Mouse (Mus musculus): ENCODE measurements around the gene Usmg5. TPM values are rescaled to one million over a fixed set of nuclear protein-coding genes. Genes with fewer than 3 reads are reported as not detected.

Gene Usmg5
- total RNA-seq, 2 experiments from 2014 or later: 713 to 825 TPM

GRCm38 (mm10) chr19:47118634-47119033 lies 28.2 kb upstream of the Usmg5 start:
- TF ChIP-seq CTCF (conservative IDR thresholded peaks at IDR 0.05): no peak
- peak in 1 of 2 experiments; percentile 46 for DNase-seq (ENCODE audit: low spot score in 2 of 2)
- peak overlapping the region; percentile 89 for H3K27ac ChIP-seq

GRCm38 (mm10) chr19:47104641-47105271 lies 14.3 kb upstream of the Usmg5 start:
- no peak overlapping the region for H3K27ac ChIP-seq
- TF ChIP-seq CTCF (conservative IDR thresholded peaks at IDR 0.05): no peak
- H3K4me3 ChIP-seq: no peak overlapping the region
- no peak for DNase-seq (ENCODE audit: low spot score in 2 of 2)

More at GRCm38 (mm10) chr19:47118634-47119033, 28.2 kb upstream of the Usmg5 start:
- no peak overlapping the region for H3K4me3 ChIP-seq

- no peak for DNase-seq (ENCODE audit: low spot score in 2 of 2)
- no peak overlapping the region for H3K4me3 ChIP-seq
- TF ChIP-seq CTCF (conservative IDR thresholded peaks at IDR 0.05): no peak
- H3K27ac ChIP-seq: no peak overlapping the region
Measured at GRCm38 (mm10) chr19:47101080-47101479, 10.6 kb upstream of the Usmg5 start.

GRCm38 (mm10) chr19:47089718-47090525 lies 525 bp downstream of the Usmg5 start:
- Histone ChIP-seq H3K27ac (peak overlapping the region; percentile 98), H3K4me3 (peak overlapping the region; percentile 76)
- no peak for TF ChIP-seq CTCF (conservative IDR thresholded peaks at IDR 0.05)
- DNase-seq (ENCODE audit: low spot score in 2 of 2): peak in 1 of 2 experiments; percentile 29

- peak overlapping the region; percentile 76 for H3K4me3 ChIP-seq
- no peak for TF ChIP-seq CTCF (conservative IDR thresholded peaks at IDR 0.05)
- peak overlapping the region; percentile 23; the same call in 1 of the 2 replicates for H3K27ac ChIP-seq
- DNase-seq (ENCODE audit: low spot score in 2 of 2): no peak
Measured at GRCm38 (mm10) chr19:47088226-47088625, 2.2 kb downstream of the Usmg5 start.

GRCm38 (mm10) chr19:47067924-47068611 lies 22.4 kb downstream of the Usmg5 start:
- peak; percentile 61 for TF ChIP-seq CTCF (conservative IDR thresholded peaks at IDR 0.05)
- peak overlapping the region; percentile 91 for H3K27ac ChIP-seq
- DNase-seq (ENCODE audit: low spot score in 2 of 2): peak; percentile 81 to 85
- H3K4me3 ChIP-seq: peak overlapping the region; percentile 97

GRCm38 (mm10) chr19:47067096-47067882 lies 23.2 kb downstream of the Usmg5 start, which contains the start of gene Taf5:
Taf5 (plus strand) TSS chr19:47067746.
- Histone ChIP-seq H3K4me3 (peak within 1 kb of the TSS; percentile 97), H3K27ac (peak within 1 kb of the TSS; percentile 91)
- TF ChIP-seq CTCF (conservative IDR thresholded peaks at IDR 0.05): no peak
- DNase-seq (ENCODE audit: low spot score in 2 of 2): peak; percentile 97

- peak; percentile 62 for TF ChIP-seq CTCF (conservative IDR thresholded peaks at IDR 0.05)
- no peak overlapping the region for H3K27ac ChIP-seq
- H3K4me3 ChIP-seq: no peak overlapping the region
- no peak for DNase-seq (ENCODE audit: low spot score in 2 of 2)
Measured at GRCm38 (mm10) chr19:47065860-47066259, 24.6 kb downstream of the Usmg5 start.

- DNase-seq (ENCODE audit: low spot score in 2 of 2): no peak
- no peak for TF ChIP-seq CTCF (conservative IDR thresholded peaks at IDR 0.05)
- H3K4me3 ChIP-seq: no peak overlapping the region
- H3K27ac ChIP-seq: no peak overlapping the region
Measured at GRCm38 (mm10) chr19:47057684-47058083, 32.8 kb downstream of the Usmg5 start.

GRCm38 (mm10) chr19:47053471-47053870 lies 37.0 kb downstream of the Usmg5 start:
- no peak for TF ChIP-seq CTCF (conservative IDR thresholded peaks at IDR 0.05)
- Histone ChIP-seq H3K4me3 (no peak overlapping the region), H3K27ac (no peak overlapping the region)
- no peak for DNase-seq (ENCODE audit: low spot score in 2 of 2)

- no peak for TF ChIP-seq CTCF (conservative IDR thresholded peaks at IDR 0.05)
- H3K27ac ChIP-seq: no peak overlapping the region
- H3K4me3 ChIP-seq: no peak overlapping the region
- DNase-seq (ENCODE audit: low spot score in 2 of 2): no peak
Measured at GRCm38 (mm10) chr19:47052927-47053326, 37.5 kb downstream of the Usmg5 start.

All from layer of hippocampus, adult 2 months (tissue).